Mouse (Mus musculus) erythroblast, adult 5-6 weeks (primary cell): ENCODE data around the gene Specc1l. TPM values are rescaled to one million over a fixed set of nuclear protein-coding genes. Genes with fewer than 3 reads are reported as not detected.
A peak's percentile ranks its signal among the peaks of the same experiment; 100 is the strongest.
"Not testable (repeated sequence)": the region's sequence is repeated elsewhere in the genome, so short reads cannot be mapped to it uniquely, and the experiment has no call there.

Experiments used
- ATAC-seq: replicated peaks from 2 replicates; pipeline ENCODE4 v1.8.0; 2016; ENCODE audit warnings: moderate number of reproducible peaks, mild to moderate bottlenecking, moderate TSS enrichment, inconsistent platforms; ENCODE audit not compliant: poor library complexity, low FRiP score, severe bottlenecking
- total RNA-seq, 2 experiments: library from RNA; stranded (forward) in 1 of 2; stranded (reverse) in 1 of 2; fragments of 150-400 nt in 1 of 2; fragments of 200-764, 138-1000 nt in 1 of 2; gene quantifications; 2 replicates each; pipeline versions ENCODE4 v1.2.3 to v1.2.4; 2015 to 2017; ENCODE audit warnings: low replicate concordance in 2 of 2

Gene Specc1l
- total RNA-seq, 2 experiments from 2014 or later = 9.8 to 22.1 TPM

- no peak for ATAC-seq
Observed at GRCm38 (mm10) chr10:75264993-75265555, 53.2 kb downstream of the Specc1l start.

GRCm38 (mm10) chr10:75273020-75273419 lies 61.1 kb downstream of the Specc1l start:
- no peak for ATAC-seq

- no peak for ATAC-seq
Observed at GRCm38 (mm10) chr10:75276427-75277013, 64.6 kb downstream of the Specc1l start.

GRCm38 (mm10) chr10:75277501-75277900 lies 65.6 kb downstream of the Specc1l start:
- no peak for ATAC-seq

GRCm38 (mm10) chr10:75282648-75283047 lies 70.8 kb downstream of the Specc1l start:
- no peak for ATAC-seq

GRCm38 (mm10) chr10:75283821-75284220 lies 71.9 kb downstream of the Specc1l start:
- no peak for ATAC-seq

GRCm38 (mm10) chr10:75288579-75288978 lies 76.7 kb downstream of the Specc1l start:
- no peak for ATAC-seq

GRCm38 (mm10) chr10:75289392-75289791 lies 77.5 kb downstream of the Specc1l start:
- no peak for ATAC-seq

GRCm38 (mm10) chr10:75290650-75291049 lies 78.8 kb downstream of the Specc1l start:
- ATAC-seq = no peak

GRCm38 (mm10) chr10:75291338-75291737 lies 79.5 kb downstream of the Specc1l start:
- ATAC-seq = no peak

GRCm38 (mm10) chr10:75292206-75292605 lies 80.3 kb downstream of the Specc1l start:
- not testable (repeated sequence) for ATAC-seq

- ATAC-seq = no peak
Observed at GRCm38 (mm10) chr10:75293288-75293687, 81.4 kb downstream of the Specc1l start.

- no peak for ATAC-seq
Observed at GRCm38 (mm10) chr10:75294362-75294761, 82.5 kb downstream of the Specc1l start.

GRCm38 (mm10) chr10:75294926-75295325 lies 83.1 kb downstream of the Specc1l start:
- ATAC-seq = no peak

GRCm38 (mm10) chr10:75298608-75299007 lies 86.7 kb downstream of the Specc1l start:
- ATAC-seq = no peak

- peak; percentile 57; the same call in 1 of the 2 replicates for ATAC-seq
Observed at GRCm38 (mm10) chr10:75299785-75300418, 88.0 kb downstream of the Specc1l start.

- ATAC-seq = no peak
Observed at GRCm38 (mm10) chr10:75301195-75301806, 89.4 kb downstream of the Specc1l start.

- no peak for ATAC-seq
Observed at GRCm38 (mm10) chr10:75301937-75302336, 90.1 kb downstream of the Specc1l start.

- ATAC-seq = no peak
Observed at GRCm38 (mm10) chr10:75302536-75302935, 90.7 kb downstream of the Specc1l start.

GRCm38 (mm10) chr10:75303324-75304048 lies 91.6 kb downstream of the Specc1l start:
- no peak for ATAC-seq
